Mouse (Mus musculus) liver, embryonic 14.5 days (tissue): ENCODE data around the gene Dupd1. TPM values are rescaled to one million over a fixed set of nuclear protein-coding genes. Genes with fewer than 3 reads are reported as not detected.

Experiments
- ATAC-seq: fragments of 200-750 bp; cut with Nextera tagmentation; 2 replicates; pipeline ENCODE4 v1.8.0; 2017; ENCODE audit warnings: moderate number of reproducible peaks, mild to moderate bottlenecking, moderate library complexity; ENCODE audit not compliant: insufficient read depth
- DNase-seq, 3 experiments: peaks; one replicate each; pipeline ENCODE4 v3.0.0-alpha.2; 2012 to 2013; ENCODE audit warnings: low read depth in 3 of 3, low spot score in 3 of 3
- H3K27ac ChIP-seq: fragments of 300-500 bp; sonication (generic); 2 replicates; pipeline ENCODE4 v1.5.1; 2014; ENCODE audit warnings: moderate library complexity, mild to moderate bottlenecking, control low read depth, inconsistent platforms
- H3K27me3 ChIP-seq: fragments of 300-500 bp; sonication (generic); 2 replicates; pipeline ENCODE4 v1.6.1; 2014; ENCODE audit warnings: mild to moderate bottlenecking, low read length, moderate library complexity; ENCODE audit not compliant: control insufficient read depth, insufficient read depth
- H3K36me3 ChIP-seq: fragments of 300-500 bp; sonication (generic); replicated peaks from 2 replicates; pipeline ENCODE4 v1.6.1; 2014; ENCODE audit warnings: low read depth; ENCODE audit not compliant: control insufficient read depth, insufficient read depth
- H3K4me1 ChIP-seq, 2 experiments: fragments of 200-500 bp in 1 of 2; fragments of 300-500 bp in 1 of 2; sonication (generic) in 1 of 2; replicated peaks; 2 replicates each; pipeline ENCODE4 v1.6.1; 2012 to 2014; ENCODE audit warnings: antibody characterized with exemption in 1 of 2, inconsistent platforms in 1 of 2, low read length in 1 of 2; ENCODE audit not compliant: control insufficient read depth in 2 of 2, insufficient read depth in 2 of 2
- H3K4me2 ChIP-seq: fragments of 300-500 bp; sonication (generic); 2 replicates; pipeline ENCODE4 v1.6.1; 2014; ENCODE audit warnings: low read depth, mild to moderate bottlenecking, control low read depth, moderate library complexity
- H3K4me3 ChIP-seq, 2 experiments: fragments of 200-500 bp in 1 of 2; fragments of 300-500 bp in 1 of 2; sonication (generic) in 1 of 2; 2 replicates each; pipeline ENCODE4 v1.5.1; 2012 to 2014; ENCODE audit warnings: low read depth in 2 of 2, low read length in 2 of 2, mild to moderate bottlenecking in 2 of 2, control low read depth in 1 of 2, inconsistent platforms in 1 of 2, moderate library complexity in 1 of 2; ENCODE audit not compliant: insufficient read depth in 1 of 2
- H3K9ac ChIP-seq: fragments of 300-500 bp; sonication (generic); replicated peaks from 2 replicates; pipeline ENCODE4 v1.6.1; 2014; ENCODE audit warnings: mild to moderate bottlenecking, control low read depth, moderate library complexity
- H3K9me3 ChIP-seq: fragments of 300-500 bp; sonication (generic); 2 replicates; pipeline ENCODE4 v1.6.1; 2016; ENCODE audit warnings: low read length, mixed read lengths; ENCODE audit not compliant: control insufficient read depth
- CTCF ChIP-seq: IDR thresholded peaks from 2 replicates; pipeline ENCODE4 v1.5.1; 2016; ENCODE audit warnings: antibody characterized with exemption, low read depth, control low read depth
- EP300 ChIP-seq: IDR thresholded peaks from 2 replicates; pipeline ENCODE4 v1.6.1; 2016; ENCODE audit warnings: antibody characterized with exemption, low read depth
- WGBS: fragments of 180-500 bp; shearing (Covaris S2); extraction: QIAGEN DNeasy Blood & Tissue Kit; methylation state at CpG from one replicate; pipeline ENCODE4 v1.1.7; 2014; ENCODE audit not compliant: insufficient replicate concordance; 5-methylcytosine and 5-hydroxymethylcytosine counted together
- polyA plus RNA-seq, 2 experiments: library from polyadenylated mRNA; depleted of rRNA in 1 of 2; stranded (reverse) in 1 of 2; unstranded in 1 of 2; fragments of >200 nt; fragmentation: Nextera tagmentation in 1 of 2; extraction: Ambion mirVana in 1 of 2; gene quantifications; 2 replicates each; pipeline versions ENCODE4 v1.2.1 to v1.2.3; 2012 to 2014

The Dupd1 gene
- polyA plus RNA-seq, 2 experiments, result not detected

DNA sequence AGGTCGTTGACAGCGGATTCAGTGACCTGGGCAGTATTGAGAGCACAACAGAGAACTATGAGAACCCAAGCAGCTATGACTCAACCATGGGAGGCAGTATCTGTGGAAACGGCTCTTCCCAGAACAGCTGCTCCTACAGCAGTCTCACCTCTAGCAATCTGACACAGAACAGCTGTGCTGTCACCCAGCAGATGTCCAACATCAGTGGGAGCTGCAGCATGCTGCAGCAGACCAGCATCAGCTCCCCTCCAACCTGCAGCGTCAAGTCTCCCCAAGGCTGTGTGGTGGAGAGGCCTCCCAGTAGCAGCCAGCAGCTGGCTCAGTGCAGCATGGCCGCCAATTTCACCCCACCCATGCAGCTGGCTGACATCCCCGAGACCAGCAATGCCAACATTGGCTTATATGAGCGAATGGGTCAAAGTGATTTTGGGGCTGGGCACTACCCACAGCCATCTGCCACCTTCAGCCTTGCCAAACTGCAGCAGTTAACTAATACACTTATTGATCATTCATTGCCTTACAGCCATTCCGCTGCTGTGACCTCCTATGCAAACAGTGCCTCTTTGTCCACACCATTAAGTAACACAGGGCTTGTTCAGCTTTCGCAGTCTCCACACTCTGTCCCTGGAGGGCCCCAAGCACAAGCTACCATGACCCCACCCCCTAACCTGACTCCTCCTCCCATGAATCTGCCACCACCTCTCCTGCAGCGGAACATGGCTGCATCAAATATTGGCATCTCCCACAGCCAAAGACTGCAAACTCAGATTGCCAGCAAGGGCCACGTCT lies 44.5 kb downstream of the Dupd1 start:
- ATAC-seq (no peak), DNase-seq (no peak)
- Histone ChIP-seq H3K27ac (no peak overlapping the region), H3K4me3 (no peak overlapping the region), H3K9me3 (no peaks in the 10 kb centered on the region), H3K4me2 (no peak overlapping the region), H3K27me3 (no peaks in the 10 kb centered on the region), H3K9ac (no peak overlapping the region), H3K36me3 (no peaks in the 10 kb centered on the region), H3K4me1 (no peaks in the 10 kb centered on the region; a peak in 1 of 4 replicates)
- TF ChIP-seq EP300 (no peak), CTCF (no peak)
- WGBS, result 68% methylated on average over 11 of the region's 11 CpGs

DNA sequence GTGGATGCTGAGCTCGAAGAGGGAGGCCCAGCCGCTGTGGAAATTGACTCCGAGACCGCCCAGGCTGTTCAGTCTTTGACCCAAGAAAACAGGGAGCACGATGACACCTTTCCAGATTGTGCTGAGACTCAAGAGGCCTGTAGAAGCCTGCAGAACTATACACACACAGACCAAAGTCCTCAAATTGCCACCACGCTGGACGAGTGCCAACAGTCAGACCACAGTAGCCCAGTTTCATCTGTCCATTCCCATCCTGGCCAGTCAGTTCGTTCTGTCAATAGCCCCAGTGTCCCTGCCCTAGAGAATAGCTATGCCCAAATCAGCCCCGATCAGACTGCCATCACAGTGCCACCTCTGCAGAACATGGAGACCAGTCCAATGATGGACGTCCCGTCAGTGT lies 45.2 kb downstream of the Dupd1 start:
- Histone ChIP-seq H3K9me3 (no peaks in the 10 kb centered on the region), H3K4me2 (no peak overlapping the region), H3K27me3 (no peaks in the 10 kb centered on the region), H3K36me3 (no peaks in the 10 kb centered on the region), H3K4me3 (no peak overlapping the region), H3K27ac (no peak overlapping the region), H3K9ac (no peak overlapping the region), H3K4me1 (no peaks in the 10 kb centered on the region; a peak in 1 of 4 replicates)
- ATAC-seq, result no peak
- 81% methylated on average over 11 of the region's 11 CpGs for WGBS
- TF ChIP-seq CTCF (no peak), EP300 (no peak)
- no peak for DNase-seq

DNA sequence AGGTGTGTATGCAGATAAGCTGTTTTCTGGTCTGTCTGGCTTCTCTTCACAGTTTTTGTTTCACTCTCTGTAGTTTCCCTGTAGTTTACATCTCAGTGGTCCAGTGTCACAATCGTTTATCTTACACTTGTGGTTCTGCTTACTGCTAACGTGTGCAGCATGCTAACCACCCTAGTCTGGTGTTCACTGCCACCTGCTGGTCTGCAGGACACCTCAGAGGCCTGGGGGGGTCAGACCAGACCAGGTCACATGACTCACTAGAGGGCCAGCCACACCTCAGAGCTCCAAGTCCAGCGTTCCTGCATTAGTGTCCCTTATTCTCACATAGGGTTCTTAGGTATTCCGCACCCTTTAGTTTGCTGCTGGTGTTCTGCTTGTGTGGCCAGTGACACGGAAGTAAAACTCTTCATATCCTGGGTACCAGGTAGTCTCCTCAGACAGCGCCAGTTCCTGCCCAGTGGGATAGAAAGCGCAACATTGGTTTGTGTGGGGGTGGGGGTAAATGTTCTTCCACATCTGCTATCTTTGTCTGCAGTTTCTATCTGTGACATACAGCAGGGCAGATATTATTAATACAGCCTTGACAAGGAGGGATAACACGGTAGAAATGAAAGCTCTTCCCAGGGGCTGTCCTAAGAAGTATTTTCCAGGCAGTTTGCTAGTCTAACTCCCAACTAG lies 51.8 kb downstream of the Dupd1 start:
- DNase-seq (peak in 2 of 3 experiments; percentile 12 to 14), ATAC-seq (peak; percentile 57; the same call in 1 of the 2 replicates)
- Histone ChIP-seq H3K27me3 (no peaks in the 10 kb centered on the region), H3K4me1 (peaks cover 0 to 9% of the 10 kb centered on the region in 2 experiments; a peak in 3 of 4 replicates), H3K36me3 (no peaks in the 10 kb centered on the region), H3K9me3 (no peaks in the 10 kb centered on the region), H3K4me2 (0 out of 2 replicates have a peak overlapping the region, but pooled peaks have one; percentile 3), H3K27ac (no peak overlapping the region), H3K4me3 (no peak overlapping the region), H3K9ac (no peak overlapping the region; the same call in 1 of the 2 replicates)
- no peak for TF ChIP-seq EP300
- peak; percentile 66 for TF ChIP-seq CTCF
- 44% methylated on average over 8 of the region's 8 CpGs for WGBS

DNA sequence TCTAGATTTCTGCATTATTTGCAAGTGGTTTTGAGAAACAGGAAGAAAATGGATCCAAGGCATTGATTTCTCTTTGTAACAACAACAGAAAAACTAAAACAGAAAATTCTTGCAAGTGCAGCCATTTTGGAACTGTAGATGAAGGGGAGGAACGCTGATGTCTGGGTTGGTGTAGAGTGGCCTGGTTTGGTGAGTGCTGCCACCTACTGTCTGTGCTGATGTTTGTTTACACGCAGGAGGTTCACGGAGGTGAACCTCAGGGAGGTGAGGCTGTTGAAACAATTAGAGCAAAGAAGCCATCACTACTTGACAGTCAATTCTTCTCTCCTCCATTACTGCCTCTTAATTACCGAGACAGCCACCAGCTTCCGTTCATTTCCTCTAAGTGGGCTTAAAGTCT lies 54.7 kb downstream of the Dupd1 start:
- H3K4me2 ChIP-seq, result no peak overlapping the region
- TF ChIP-seq CTCF (peak; percentile 79), EP300 (no peak)
- no peaks in the 10 kb centered on the region for H3K27me3 ChIP-seq
- no peak overlapping the region for H3K9ac ChIP-seq
- H3K27ac ChIP-seq, result no peak overlapping the region
- H3K4me3 ChIP-seq, result no peak overlapping the region
- 0 out of 2 replicates have a peak, but pooled peaks have one; percentile 50 for ATAC-seq
- H3K36me3 ChIP-seq, result no peaks in the 10 kb centered on the region
- 25% methylated on average over 5 of the region's 5 CpGs for WGBS
- DNase-seq, result peak; percentile 24 to 30 (median 26)
- H3K4me1 ChIP-seq, result peaks cover 0 to 9% of the 10 kb centered on the region in 2 experiments; a peak in 3 of 4 replicates
- no peaks in the 10 kb centered on the region for H3K9me3 ChIP-seq

GRCm38 (mm10) chr14:21659155-21659554 lies 55.2 kb downstream of the Dupd1 start:
- Histone ChIP-seq H3K36me3 (no peaks in the 10 kb centered on the region), H3K9me3 (no peaks in the 10 kb centered on the region), H3K27ac (no peak overlapping the region), H3K4me2 (no peak overlapping the region), H3K27me3 (no peaks in the 10 kb centered on the region), H3K9ac (no peak overlapping the region), H3K4me1 (peaks cover 0 to 9% of the 10 kb centered on the region in 2 experiments; a peak in 3 of 4 replicates), H3K4me3 (no peak overlapping the region)
- DNase-seq (no peak), ATAC-seq (no peak)
- 78% methylated on average over 13 of the region's 13 CpGs for WGBS
- TF ChIP-seq CTCF, result no peak
- TF ChIP-seq EP300, result no peak
